Mouse (Mus musculus) ES-E14 (cell line): ENCODE results near the gene Drc3. TPM values are rescaled to one million over a fixed set of nuclear protein-coding genes. Genes with fewer than 3 reads are reported as not detected.
"Not testable (repeated sequence)": the region's sequence is repeated elsewhere in the genome, so short reads cannot be mapped to it uniquely, and the experiment has no call there.

ENCODE experiments used
- DNase-seq: peaks from one replicate; pipeline ENCODE4 v3.0.0-alpha.2; 2013; ENCODE audit warnings: low read depth, low spot score
- H3K27ac ChIP-seq: 2 replicates; pipeline ENCODE4 v1.5.1; 2012; ENCODE audit warnings: low read depth, mild to moderate bottlenecking, low read length, moderate library complexity, mixed read lengths; ENCODE audit not compliant: poor library complexity, insufficient read depth, severe bottlenecking
- H3K36me3 ChIP-seq: 2 replicates; pipeline ENCODE4 v1.6.1; 2012; ENCODE audit warnings: mild to moderate bottlenecking, low read length, moderate library complexity, mixed read lengths; ENCODE audit not compliant: control insufficient read depth, poor library complexity, insufficient read depth, severe bottlenecking
- H3K4me1 ChIP-seq, 2 experiments: fragments of 150-350 bp in 1 of 2; sonication (generic) in 1 of 2; 2 replicates each; pipeline ENCODE4 v1.6.1; 2012; ENCODE audit warnings: low read length in 2 of 2, mild to moderate bottlenecking in 1 of 2, mixed read lengths in 1 of 2; ENCODE audit not compliant: control insufficient read depth in 2 of 2, insufficient read depth in 2 of 2, poor library complexity in 1 of 2
- H3K4me3 ChIP-seq, 2 experiments: fragments of 150-350 bp in 1 of 2; sonication (generic) in 1 of 2; 2 replicates each; pipeline ENCODE4 v1.5.1; 2012; ENCODE audit warnings: low read length in 2 of 2, low read depth in 1 of 2, mild to moderate bottlenecking in 1 of 2, mixed read lengths in 1 of 2; ENCODE audit not compliant: insufficient read depth in 1 of 2, poor library complexity in 1 of 2, severe bottlenecking in 1 of 2
- H3K9ac ChIP-seq: 2 replicates; pipeline ENCODE4 v1.6.1; 2012; ENCODE audit warnings: low read depth, mild to moderate bottlenecking, low read length, mixed read lengths; ENCODE audit not compliant: poor library complexity, insufficient read depth, severe bottlenecking
- H3K9me3 ChIP-seq: fragments of 150-350 bp; sonication (generic); 2 replicates; pipeline ENCODE4 v1.6.1; 2012; ENCODE audit warnings: low read depth, mild to moderate bottlenecking, low read length; ENCODE audit not compliant: control insufficient read depth, insufficient read depth
- CHD2 ChIP-seq: IDR thresholded peaks from 2 replicates; pipeline ENCODE4 v1.6.1; 2014; ENCODE audit warnings: mild to moderate bottlenecking, low read depth, low read length, inconsistent platforms
- HCFC1 ChIP-seq: IDR thresholded peaks from 2 replicates; pipeline ENCODE4 v1.6.1; 2012; ENCODE audit warnings: low read length, inconsistent platforms, borderline replicate concordance; ENCODE audit not compliant: insufficient read depth
- MAFK ChIP-seq: IDR thresholded peaks from 2 replicates; pipeline ENCODE4 v1.6.1; 2014; ENCODE audit warnings: mild to moderate bottlenecking, low read depth, low read length, inconsistent platforms; ENCODE audit not compliant: insufficient read depth
- ZC3H11A ChIP-seq: IDR thresholded peaks from 2 replicates; pipeline ENCODE4 v1.6.1; 2012; ENCODE audit warnings: low read depth, mild to moderate bottlenecking, inconsistent platforms, low read length, borderline replicate concordance
- ZNF384 ChIP-seq: IDR thresholded peaks from 2 replicates; pipeline ENCODE4 v1.6.1; 2012; ENCODE audit warnings: low read depth, low read length, inconsistent platforms
- in situ Hi-C, 2 experiments: fragments of 600-800 bp; cut with MboI; formaldehyde crosslinking; loops; one replicate each; pipeline ENCODE4 v1.15.1; 2025; ENCODE audit warnings: low sequenced_read_pairs in 2 of 2, inconsistent platforms in 1 of 2; ENCODE audit not compliant: unreplicated experiment in 2 of 2
- total RNA-seq: library from RNA; depleted of rRNA; stranded (reverse); fragments of 300-350 nt; gene quantifications from 2 replicates; pipeline ENCODE4 v1.2.3, GENCODE M21; 2012

Drc3 gene
- total RNA-seq, 1 experiment, result 1.9 TPM

GRCm38 (mm10) chr11:60427628-60428027 lies 74.5 kb downstream of the Drc3 start:
- Histone ChIP-seq H3K4me1 (peaks cover 0 to 4% of the 10 kb centered on the region in 2 experiments; a peak in 1 of 4 replicates), H3K4me3 (no peak overlapping the region), H3K27ac (no peak overlapping the region), H3K9me3 (no peaks in the 10 kb centered on the region), H3K9ac (no peak overlapping the region), H3K36me3 (peaks cover 2% of the 10 kb centered on the region)
- TF ChIP-seq MAFK (no peak), HCFC1 (no peak)
- no peak for DNase-seq
- in situ Hi-C loops, result no loop called here

- no peak overlapping the region for H3K9ac ChIP-seq
- DNase-seq, result no peak
- TF ChIP-seq ZC3H11A (no peak), MAFK (peak; percentile 67)
- no peak overlapping the region for H3K4me3 ChIP-seq
- no peaks in the 10 kb centered on the region for H3K9me3 ChIP-seq
- in situ Hi-C loops, result no loop called here
- H3K36me3 ChIP-seq, result peaks cover 11% of the 10 kb centered on the region; the same call in 1 of the 2 replicates
- H3K27ac ChIP-seq, result no peak overlapping the region
- H3K4me1 ChIP-seq, result peaks cover 1 to 8% of the 10 kb centered on the region in 2 experiments; a peak in 3 of 4 replicates
These were observed 80.4 kb downstream of the Drc3 start for GRCm38 (mm10) chr11:60433501-60433900.

GRCm38 (mm10) chr11:60435133-60435532 lies 82.0 kb downstream of the Drc3 start:
- H3K27ac ChIP-seq, result no peak overlapping the region
- no peak overlapping the region for H3K4me3 ChIP-seq
- peaks cover 9 to 10% of the 10 kb centered on the region in 2 experiments for H3K4me1 ChIP-seq
- in situ Hi-C loops, result no loop called here
- no peak for DNase-seq
- H3K9ac ChIP-seq, result no peak overlapping the region
- no peaks in the 10 kb centered on the region for H3K9me3 ChIP-seq
- TF ChIP-seq ZC3H11A, result no peak
- no peak for TF ChIP-seq ZNF384
- TF ChIP-seq HCFC1, result no peak
- no peak for TF ChIP-seq MAFK
- TF ChIP-seq CHD2, result no peak
- peaks cover 11% of the 10 kb centered on the region; the same call in 1 of the 2 replicates for H3K36me3 ChIP-seq

- TF ChIP-seq MAFK (no peak), ZNF384 (no peak), HCFC1 (no peak), CHD2 (no peak), ZC3H11A (no peak)
- peaks cover 12 to 17% of the 10 kb centered on the region in 2 experiments for H3K4me1 ChIP-seq
- H3K36me3 ChIP-seq, result peaks cover 8% of the 10 kb centered on the region; the same call in 1 of the 2 replicates
- H3K27ac ChIP-seq, result no peak overlapping the region
- in situ Hi-C loops, result no loop called here
- H3K4me3 ChIP-seq, result no peak overlapping the region
- no peak overlapping the region for H3K9ac ChIP-seq
- DNase-seq, result no peak
- H3K9me3 ChIP-seq, result no peaks in the 10 kb centered on the region
These were observed 83.5 kb downstream of the Drc3 start for GRCm38 (mm10) chr11:60436618-60437017.

GRCm38 (mm10) chr11:60439621-60440020 lies 86.5 kb downstream of the Drc3 start:
- H3K9ac ChIP-seq, H3K9me3 ChIP-seq, DNase-seq, in situ Hi-C loops, H3K4me3 ChIP-seq: not testable (repeated sequence)
- H3K36me3 ChIP-seq, result peaks cover 21% of the 10 kb centered on the region
- peaks cover 21 to 27% of the 10 kb centered on the region in 2 experiments for H3K4me1 ChIP-seq
- H3K27ac ChIP-seq, result peak overlapping the region; percentile 67; the same call in 1 of the 2 replicates
